Mouse (Mus musculus): Measurements from ENCODE around the gene Uty. TPM values are rescaled to one million over a fixed set of nuclear protein-coding genes. Genes with fewer than 3 reads are reported as not detected.

Gene Uty
- total RNA-seq (2021): 10 to 100 TPM in 1 of 2 experiments, not detected in 1; 24.1 TPM
- long read RNA-seq, partial matches to known transcripts: 0 of 13 reads
- long read RNA-seq, other reads (novel, unspliced or antisense): 13 of 13 reads

GRCm38 (mm10) chrY:1245426-1245863 is at the start of gene Uty:
Uty (minus strand) TSS chrY:1245759.
- peak in 1 of 2 experiments; percentile 84 for DNase-seq (ENCODE audit: low spot score in 2 of 2)

DNA sequence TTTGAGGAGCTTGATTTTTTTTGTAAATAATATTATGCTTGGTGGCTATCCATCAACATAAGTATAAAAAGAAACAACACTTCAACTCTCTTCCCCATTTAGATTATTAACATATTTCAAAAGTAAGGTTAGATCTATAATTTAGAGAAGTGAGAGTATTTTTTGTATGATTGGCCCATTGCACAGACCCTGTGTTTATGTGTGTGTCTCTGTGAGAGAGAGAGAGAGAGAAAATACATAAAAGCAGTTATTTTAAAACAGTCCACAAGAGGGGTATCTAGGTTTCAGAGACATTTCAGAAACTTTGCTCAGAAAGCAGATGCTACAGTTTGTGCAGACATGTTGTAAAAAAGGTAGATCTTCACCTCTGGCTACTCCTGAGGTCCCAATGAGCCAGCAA is 48.1 kb upstream of the Uty start:
- DNase-seq (ENCODE audit: low spot score in 2 of 2): no peak

- peak in 1 of 2 experiments; percentile 84 for DNase-seq (ENCODE audit: low spot score in 2 of 2)
Observed at GRCm38 (mm10) chrY:1286171-1286795, 40.7 kb upstream of the Uty start, which contains the start of gene Ddx3y. Ddx3y (minus strand) TSS chrY:1286629.

DNA sequence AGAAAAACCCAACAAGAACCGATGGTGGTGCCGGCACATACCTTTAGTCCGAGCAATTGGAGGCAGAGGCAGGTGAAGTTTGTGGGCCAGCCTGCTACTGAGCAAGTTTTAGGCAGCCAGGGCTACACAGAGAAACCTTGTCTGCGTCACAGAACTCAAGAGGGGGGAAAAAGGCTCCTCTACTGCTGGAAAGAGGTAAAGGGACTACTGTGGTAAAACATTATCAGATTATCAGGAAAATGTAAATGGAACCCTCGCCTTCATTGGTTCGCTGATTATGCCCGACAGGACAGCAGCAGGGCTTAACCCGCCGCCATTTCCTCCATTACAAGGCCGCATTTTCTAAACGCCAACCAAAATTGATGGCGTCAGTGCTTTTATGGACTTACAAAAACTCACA is 40.2 kb upstream of the Uty start:
- peak in 1 of 2 experiments; percentile 24 for DNase-seq (ENCODE audit: low spot score in 2 of 2)

DNA sequence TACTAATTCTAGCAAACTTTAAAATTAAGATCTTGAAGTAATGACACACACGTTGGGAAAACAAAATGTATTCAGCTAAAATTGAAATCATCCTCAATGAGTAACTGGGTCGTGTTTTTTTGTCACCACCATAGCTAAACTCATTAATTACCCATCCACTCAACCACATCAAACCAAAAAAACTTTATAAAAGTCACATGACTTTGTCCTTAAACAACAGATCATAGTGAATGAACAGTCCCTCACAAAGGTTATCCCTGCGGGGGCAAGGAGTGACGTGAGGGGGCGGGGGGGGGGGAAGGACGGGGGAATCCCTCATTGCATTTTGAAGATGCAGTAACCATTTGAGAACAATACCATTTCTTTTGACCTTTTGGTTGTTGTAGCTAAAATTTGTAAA is 558 bp upstream of the Uty start:
- DNase-seq (ENCODE audit: low spot score in 2 of 2): no peak

DNA sequence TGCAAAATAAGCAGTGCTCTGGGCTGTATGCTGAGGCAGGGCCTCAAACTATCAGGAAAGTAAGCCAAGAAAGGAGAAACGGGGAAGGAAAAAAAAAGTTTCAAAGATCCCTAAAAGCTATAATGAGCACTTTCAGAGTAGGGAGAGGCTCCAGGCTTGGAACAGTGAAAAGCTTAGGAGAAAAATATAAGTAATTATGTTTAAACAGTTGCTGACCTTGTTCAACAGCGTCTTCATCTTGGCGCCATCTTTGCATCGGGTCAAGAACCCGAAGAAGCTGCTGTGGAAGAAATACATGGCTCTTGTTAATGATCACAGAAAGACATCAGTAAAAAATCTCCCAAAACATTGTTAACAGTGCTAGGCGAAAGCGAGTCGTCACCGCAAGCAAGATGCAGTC is 619 bp downstream of the Uty start:
- DNase-seq (ENCODE audit: low spot score in 2 of 2): no peak

DNA sequence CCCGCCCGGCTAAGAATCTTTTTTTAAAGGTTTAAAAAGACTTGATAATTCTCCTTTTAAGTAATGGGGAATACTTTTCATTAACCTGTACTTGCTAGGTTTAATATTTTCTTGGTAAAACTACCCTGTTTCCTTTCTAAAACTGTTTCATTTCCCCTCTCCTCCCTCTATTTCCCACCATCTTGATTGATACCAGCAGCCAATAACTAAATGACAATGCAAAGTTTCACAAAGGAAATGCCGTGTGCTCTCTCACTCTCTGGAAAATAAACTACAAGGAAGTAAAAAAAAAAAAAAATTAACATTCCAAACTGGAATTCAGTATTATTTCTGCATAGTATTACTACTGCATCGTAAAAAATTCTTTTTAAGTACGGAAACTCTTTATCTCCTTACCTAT is 1.1 kb downstream of the Uty start:
- no peak for DNase-seq (ENCODE audit: low spot score in 2 of 2)

- no peak for DNase-seq (ENCODE audit: low spot score in 2 of 2)
Observed at GRCm38 (mm10) chrY:1220001-1220400, 25.6 kb downstream of the Uty start.

- no peak for DNase-seq (ENCODE audit: low spot score in 2 of 2)
Observed at GRCm38 (mm10) chrY:1178476-1178875, 67.1 kb downstream of the Uty start.

DNA sequence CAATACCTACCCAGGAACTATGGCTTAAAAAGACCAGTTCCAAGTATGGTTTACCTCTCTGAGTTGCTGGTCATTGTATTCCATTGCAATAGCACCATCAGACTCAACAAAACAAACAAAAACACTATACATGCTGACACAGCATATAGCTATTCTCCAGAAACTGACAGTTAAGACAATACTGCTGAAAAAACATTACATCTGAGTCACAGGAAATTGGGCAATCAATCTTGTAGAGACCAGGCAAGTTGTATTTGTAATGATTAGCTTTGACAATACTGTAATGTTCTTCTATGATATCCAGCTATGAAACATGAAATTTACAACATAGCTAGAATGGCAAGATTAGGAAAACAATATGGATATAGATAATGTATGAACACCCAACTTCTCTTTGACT is 82.5 kb downstream of the Uty start:
- DNase-seq (ENCODE audit: low spot score in 2 of 2): no peak

DNA sequence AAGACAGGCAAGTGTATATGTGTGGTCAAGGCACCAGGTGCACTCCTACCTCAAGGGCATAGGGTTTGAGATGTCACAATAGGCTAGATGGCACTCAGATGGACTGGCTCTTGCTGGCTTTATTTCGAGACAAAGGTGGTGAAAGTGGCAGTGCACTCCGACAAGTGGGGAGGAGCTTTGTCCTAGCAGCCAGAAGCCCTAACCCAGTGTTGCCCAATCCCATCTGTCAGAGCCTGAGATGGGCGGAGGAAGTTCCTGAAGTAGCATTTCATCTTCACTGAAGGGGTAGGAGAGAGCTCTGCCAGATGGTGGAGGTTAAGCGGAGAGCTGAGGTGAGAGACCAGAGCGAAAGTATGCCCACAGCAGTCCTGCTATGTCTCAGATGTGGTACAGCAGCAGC is 129.4 kb downstream of the Uty start:
- DNase-seq (ENCODE audit: low spot score in 2 of 2): no peak

DNA sequence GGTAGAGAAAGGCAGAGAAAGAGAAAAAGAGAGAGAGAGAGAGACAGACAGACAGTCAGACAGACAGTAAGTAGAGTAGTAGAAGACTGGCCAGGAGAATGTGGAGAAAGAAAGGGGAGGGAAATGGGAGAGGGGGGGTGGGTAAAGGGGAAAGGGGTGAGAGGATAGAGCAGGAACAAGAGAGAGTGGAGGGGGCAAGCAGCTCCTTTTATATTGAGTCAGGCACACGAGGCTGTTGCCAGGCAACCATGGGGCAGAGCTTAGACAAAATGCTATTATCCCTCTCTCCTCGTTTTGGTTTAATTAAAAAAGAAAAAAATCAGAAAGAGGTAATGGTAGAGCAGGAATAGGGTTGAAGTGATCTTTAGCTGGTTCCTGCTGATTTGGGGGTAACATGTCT is 131.5 kb downstream of the Uty start:
- DNase-seq (ENCODE audit: low spot score in 2 of 2): peak in 1 of 2 experiments; percentile 7

Other genes with a start within 250 kb of the Uty start
- 10 to 100 TPM in 1 of 2 experiments, not detected in 1; 63.0 TPM for gene Eif2s3y, start 235.2 kb downstream of the Uty start, total RNA-seq (2021)
- 10 to 100 TPM in 1 of 2 experiments, not detected in 1; 45.6 TPM for gene Ddx3y, start 40.9 kb upstream of the Uty start, total RNA-seq (2021)
- not detected for gene Usp9y, start 214.0 kb upstream of the Uty start, total RNA-seq (2021)

Measured in layer of hippocampus, adult 18-20 months (tissue).